Mouse (Mus musculus) hindbrain, embryonic 10.5 days (tissue): ENCODE measurements around the gene Trim43b. TPM values are rescaled to one million over a fixed set of nuclear protein-coding genes. Genes with fewer than 3 reads are reported as not detected.
"Not testable (repeated sequence)": the region's sequence is repeated elsewhere in the genome, so short reads cannot be mapped to it uniquely, and the experiment has no call there.

ENCODE experiments used
- DNase-seq: peaks from one replicate; pipeline ENCODE4 v3.0.0-alpha.2; 2017; ENCODE audit warnings: low spot score
- H3K27ac ChIP-seq: fragments of 300-500 bp; sonication (generic); 2 replicates; pipeline ENCODE4 v1.5.1; 2016; ENCODE audit warnings: mild to moderate bottlenecking, moderate library complexity
- H3K27me3 ChIP-seq: fragments of 300-500 bp; sonication (generic); 2 replicates; pipeline ENCODE4 v1.6.1; 2016; ENCODE audit warnings: mild to moderate bottlenecking; ENCODE audit not compliant: poor library complexity, insufficient read depth, severe bottlenecking
- H3K36me3 ChIP-seq: fragments of 300-500 bp; sonication (generic); 2 replicates; pipeline ENCODE4 v1.6.1; 2016; ENCODE audit warnings: mild to moderate bottlenecking, moderate library complexity
- H3K4me1 ChIP-seq: fragments of 300-500 bp; sonication (generic); replicated peaks from 2 replicates; pipeline ENCODE4 v1.6.1; 2016; ENCODE audit warnings: mild to moderate bottlenecking
- H3K4me3 ChIP-seq: fragments of 300-500 bp; sonication (generic); 2 replicates; pipeline ENCODE4 v1.5.1; 2016; ENCODE audit warnings: mild to moderate bottlenecking, moderate library complexity
- H3K9me3 ChIP-seq: fragments of 300-500 bp; sonication (generic); 2 replicates; pipeline ENCODE4 v1.6.1; 2016; ENCODE audit warnings: mild to moderate bottlenecking, moderate library complexity
- WGBS: fragments of 180-500 bp; shearing (Covaris S2); methylation state at CpG from one replicate; pipeline ENCODE4 v1.1.7; 2016; 5-methylcytosine and 5-hydroxymethylcytosine counted together
- polyA plus RNA-seq: library from polyadenylated mRNA; unstranded; fragments of >200 nt; fragmentation: Nextera tagmentation; extraction: Ambion mirVana; gene quantifications from 2 replicates; pipeline ENCODE4 v1.2.1, GENCODE M21; 2016

Trim43b gene
- not detected in 2 replicates for polyA plus RNA-seq

- H3K9me3 ChIP-seq, H3K27ac ChIP-seq, H3K4me3 ChIP-seq, DNase-seq, H3K36me3 ChIP-seq, H3K27me3 ChIP-seq, H3K4me1 ChIP-seq: not testable (repeated sequence)
- WGBS, result 84% methylated on average over 2 of the region's 2 CpGs
These were observed at the start of gene Trim43b for GRCm38 (mm10) chr9:89092735-89093134. Trim43b (minus strand) TSS chr9:89092835.

- not testable (repeated sequence) for H3K27ac ChIP-seq, H3K4me1 ChIP-seq, DNase-seq, H3K27me3 ChIP-seq, H3K36me3 ChIP-seq, H3K4me3 ChIP-seq, H3K9me3 ChIP-seq
- 86% methylated on average over 7 of the region's 7 CpGs for WGBS
These were observed 11.9 kb upstream of the Trim43b start for GRCm38 (mm10) chr9:89104576-89104975.

GRCm38 (mm10) chr9:89086746-89087145 is 5.9 kb downstream of the Trim43b start:
- H3K9me3 ChIP-seq, DNase-seq, H3K4me3 ChIP-seq, H3K27me3 ChIP-seq, H3K36me3 ChIP-seq, H3K4me1 ChIP-seq, H3K27ac ChIP-seq: not testable (repeated sequence)
- 96% methylated on average over 13 of the region's 13 CpGs for WGBS

- WGBS, result 92% methylated on average over 10 of the region's 10 CpGs
- not testable (repeated sequence) for DNase-seq, H3K36me3 ChIP-seq, H3K27me3 ChIP-seq, H3K9me3 ChIP-seq, H3K27ac ChIP-seq, H3K4me3 ChIP-seq, H3K4me1 ChIP-seq
These were observed 13.0 kb downstream of the Trim43b start for GRCm38 (mm10) chr9:89079637-89080036.

GRCm38 (mm10) chr9:89076508-89076907 is 16.1 kb downstream of the Trim43b start:
- H3K4me1 ChIP-seq, H3K4me3 ChIP-seq, H3K36me3 ChIP-seq, H3K27ac ChIP-seq, H3K9me3 ChIP-seq, H3K27me3 ChIP-seq, DNase-seq: not testable (repeated sequence)
- 88% methylated on average over 2 of the region's 5 CpGs for WGBS

- H3K27ac ChIP-seq, H3K27me3 ChIP-seq, H3K4me3 ChIP-seq, H3K4me1 ChIP-seq, H3K36me3 ChIP-seq, H3K9me3 ChIP-seq, DNase-seq: not testable (repeated sequence)
- 91% methylated on average over 4 of the region's 6 CpGs for WGBS
These were observed 25.5 kb downstream of the Trim43b start for GRCm38 (mm10) chr9:89067143-89067501.

GRCm38 (mm10) chr9:89066378-89067142 is 26.1 kb downstream of the Trim43b start:
- peak overlapping the region; percentile 26; the same call in 1 of the 2 replicates for H3K4me3 ChIP-seq
- not testable (repeated sequence) for H3K27ac ChIP-seq, H3K9me3 ChIP-seq, H3K36me3 ChIP-seq, H3K27me3 ChIP-seq, H3K4me1 ChIP-seq
- 66% methylated on average over 42 of the region's 44 CpGs for WGBS
- DNase-seq, result peak; percentile 22

Other genes with a start within 250 kb of the Trim43b start
- gene Bcl2a1a, start 135.9 kb downstream of the Trim43b start, polyA plus RNA-seq, result not detected in 2 replicates
- 0.67 TPM in 1 of 2 replicates, not detected in the other for gene Bcl2a1b, start 106.4 kb upstream of the Trim43b start, polyA plus RNA-seq
- gene Gm29094, start 106.5 kb upstream of the Trim43b start, polyA plus RNA-seq, result 0.38 TPM in 1 of 2 replicates, not detected in the other
- gene Mthfs, start 117.8 kb upstream of the Trim43b start, polyA plus RNA-seq, result 13.6 and 15.4 TPM in 2 replicates